Mouse (Mus musculus): ENCODE data around the gene 1700122O11Rik.
A peak's percentile ranks its signal among the peaks of the same experiment; 100 is the strongest.

1700122O11Rik gene

GRCm38 (mm10) chr17:48027019-48027418 is 11.1 kb downstream of the 1700122O11Rik start:
- DNase-seq: no peak

DNA sequence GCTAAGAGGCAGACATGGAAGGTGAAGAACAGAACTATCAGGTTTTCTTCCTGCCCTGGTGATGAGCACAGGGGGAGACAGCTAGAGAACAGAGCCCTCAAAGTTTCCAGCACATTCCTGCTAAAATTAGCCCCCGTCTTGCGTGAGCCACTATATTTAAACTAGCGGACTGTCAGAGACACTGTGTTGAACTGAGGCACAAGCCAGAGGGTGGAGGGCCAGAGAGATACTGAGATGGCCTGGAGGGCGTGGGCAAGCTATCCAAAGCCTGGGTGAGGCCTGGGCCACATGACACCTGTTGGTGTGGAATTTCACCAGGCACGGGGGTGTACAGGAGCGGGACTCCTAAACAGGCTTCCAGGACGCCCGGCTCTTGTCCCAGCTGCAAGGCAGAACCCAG is 14.0 kb downstream of the 1700122O11Rik start:
- DNase-seq: no peak

GRCm38 (mm10) chr17:48019585-48019984 is 18.5 kb downstream of the 1700122O11Rik start:
- no peak for DNase-seq

DNA sequence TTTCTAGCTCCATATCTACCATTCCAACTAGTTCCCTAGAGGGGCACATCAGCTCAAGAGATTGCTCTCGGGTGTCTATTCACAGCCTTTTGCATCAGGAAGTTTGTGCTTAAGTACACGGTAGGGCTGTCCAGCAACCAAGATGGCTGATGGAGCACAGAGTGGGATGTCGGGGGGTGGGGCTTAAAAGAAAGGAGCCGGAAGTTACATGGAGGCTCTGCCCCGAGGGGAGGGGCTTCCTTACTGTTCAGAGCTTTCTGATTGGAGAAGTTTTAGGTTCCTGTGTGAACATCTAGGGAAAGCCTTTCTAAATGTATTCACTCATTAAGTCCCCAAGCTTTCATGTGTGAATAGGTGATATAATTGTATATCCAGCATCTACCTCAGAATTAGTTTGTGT is 21.5 kb downstream of the 1700122O11Rik start:
- DNase-seq: no peak

- DNase-seq: no peak
Measured at GRCm38 (mm10) chr17:48012561-48012960, 25.5 kb downstream of the 1700122O11Rik start.

DNA sequence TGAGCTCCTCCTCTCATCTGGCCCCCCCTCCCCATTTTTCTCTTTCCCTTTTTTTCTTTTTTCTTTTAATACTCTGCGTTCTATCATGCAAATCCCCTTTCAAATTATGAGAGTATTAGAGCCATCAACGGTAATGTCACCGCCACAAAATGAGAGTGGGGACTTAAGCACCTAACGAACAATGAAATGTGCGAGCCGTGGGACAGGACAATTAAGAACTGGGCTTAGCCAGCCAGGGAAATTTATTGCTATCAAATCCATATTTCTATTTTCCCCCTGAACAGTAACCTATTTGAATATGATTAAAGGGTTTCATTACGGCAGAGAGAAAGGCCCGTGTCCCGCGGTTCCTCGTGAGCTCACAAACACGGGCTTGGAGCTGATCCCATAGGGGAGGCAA is 27.0 kb downstream of the 1700122O11Rik start:
- no peak for DNase-seq

GRCm38 (mm10) chr17:48010283-48010682 is 27.8 kb downstream of the 1700122O11Rik start:
- no peak for DNase-seq

- DNase-seq: no peak
Measured at GRCm38 (mm10) chr17:48005816-48006215, 32.3 kb downstream of the 1700122O11Rik start.

DNA sequence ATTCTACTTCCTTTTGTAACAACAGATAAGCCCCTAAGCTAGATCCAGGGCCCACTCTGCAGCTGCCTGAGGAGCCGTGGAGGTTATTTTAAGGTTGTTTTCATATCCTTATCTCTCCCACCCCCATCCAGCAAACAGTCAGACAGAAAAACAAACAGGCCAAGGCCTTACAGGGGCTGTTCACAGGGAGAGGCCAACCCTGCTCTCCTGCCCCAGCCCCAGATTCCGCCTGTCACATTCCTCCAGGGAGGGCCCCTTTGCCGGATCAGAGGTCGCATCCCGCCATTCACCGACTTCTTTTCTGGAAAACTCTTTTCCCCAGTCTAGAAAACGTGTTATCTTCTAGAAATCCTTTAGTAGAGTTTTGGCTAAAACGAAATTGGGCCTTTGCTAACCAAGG is 33.0 kb downstream of the 1700122O11Rik start:
- DNase-seq: no peak

- DNase-seq: no peak
Measured at GRCm38 (mm10) chr17:48004619-48005018, 33.5 kb downstream of the 1700122O11Rik start.

GRCm38 (mm10) chr17:48002486-48002885 is 35.6 kb downstream of the 1700122O11Rik start:
- no peak for DNase-seq

DNA sequence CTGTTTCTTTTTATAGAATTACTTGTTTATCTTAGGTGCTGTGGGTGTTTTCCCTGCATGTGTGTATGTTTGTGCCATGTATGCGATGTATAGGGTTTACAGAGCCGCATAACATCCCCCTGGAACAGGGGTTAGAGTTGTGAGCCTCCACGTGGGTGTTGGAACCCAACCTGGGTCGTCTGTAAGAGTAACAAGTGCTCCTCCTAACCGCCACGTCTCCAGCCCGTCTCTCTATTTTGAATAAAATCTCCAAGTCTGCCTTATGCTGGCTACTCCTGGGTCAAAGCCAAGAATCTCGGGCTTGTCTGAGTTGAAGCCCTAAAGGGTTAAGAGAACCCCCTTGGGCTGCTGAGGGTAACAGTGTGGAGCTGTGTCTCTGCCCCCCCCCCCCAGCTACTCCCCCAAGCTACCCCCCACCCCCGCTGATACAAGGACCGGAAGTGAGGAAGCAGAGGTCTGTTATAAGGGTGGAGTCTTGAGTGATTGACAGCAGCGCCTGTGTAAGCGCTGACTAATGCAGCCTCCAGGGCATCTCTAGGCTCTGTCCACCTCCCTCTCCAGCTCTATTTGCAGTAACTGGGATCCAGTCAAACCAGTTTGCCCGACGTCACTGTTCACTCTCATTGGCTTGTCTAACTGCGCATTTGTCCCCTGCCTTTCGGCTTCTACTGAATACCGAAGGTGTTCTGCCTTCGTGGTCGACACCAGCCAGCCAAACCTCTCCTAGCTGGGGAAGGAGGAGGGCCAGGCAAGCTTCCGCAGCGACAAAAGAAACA is 36.3 kb downstream of the 1700122O11Rik start:
- peak; percentile 56 for DNase-seq

GRCm38 (mm10) chr17:48001157-48001556 is 36.9 kb downstream of the 1700122O11Rik start:
- no peak for DNase-seq

GRCm38 (mm10) chr17:47999812-48000211 is 38.3 kb downstream of the 1700122O11Rik start:
- DNase-seq: no peak

- no peak for DNase-seq
Measured at GRCm38 (mm10) chr17:47999403-47999802, 38.7 kb downstream of the 1700122O11Rik start.

DNA sequence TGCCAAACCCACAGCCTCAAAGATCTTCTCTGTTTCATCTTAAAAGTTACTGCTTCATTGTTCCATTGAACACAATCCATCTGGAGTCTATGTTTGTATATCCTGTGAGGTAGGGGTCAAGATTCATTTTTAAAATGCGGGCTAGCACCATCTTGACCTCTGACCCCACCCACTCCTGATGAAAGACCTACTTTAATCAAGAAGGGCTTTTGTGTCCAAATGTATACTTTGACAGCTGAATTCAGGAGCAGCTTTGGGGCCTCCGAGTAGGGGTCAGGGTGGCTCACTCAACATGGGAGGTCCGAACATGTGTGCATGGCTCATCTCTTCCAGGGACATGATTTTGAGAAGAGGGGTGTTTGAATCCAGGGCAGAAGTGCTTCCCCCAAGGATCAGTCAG is 40.3 kb downstream of the 1700122O11Rik start:
- DNase-seq: no peak

- no peak for DNase-seq
Measured at GRCm38 (mm10) chr17:47990392-47991123, 47.5 kb downstream of the 1700122O11Rik start.

- no peak for DNase-seq
Measured at GRCm38 (mm10) chr17:47989951-47990378, 48.1 kb downstream of the 1700122O11Rik start.

GRCm38 (mm10) chr17:47988811-47989210 is 49.3 kb downstream of the 1700122O11Rik start:
- no peak for DNase-seq

GRCm38 (mm10) chr17:47988074-47988473 is 50.0 kb downstream of the 1700122O11Rik start:
- DNase-seq: no peak
